Mouse (Mus musculus): ENCODE results near the gene Tmem236. TPM values are rescaled to one million over a fixed set of nuclear protein-coding genes. Genes with fewer than 3 reads are reported as not detected.

Tmem236 gene
- under 1 TPM; 0.10 to 0.18 TPM for total RNA-seq (2021)
- long read RNA-seq, experiment 1 = 0 reads
- long read RNA-seq, experiment 2 = 0 reads

GRCm38 (mm10) chr2:14174334-14174733, at the start of gene Tmem236:
TSS of gene Tmem236 (plus strand) at chr2:14174523.
- no peak within 1 kb of the TSS for H3K27ac ChIP-seq
- no peak within 1 kb of the TSS for H3K4me3 ChIP-seq
- TF ChIP-seq CTCF (conservative IDR thresholded peaks at IDR 0.05) = no peak
- no peak for DNase-seq (ENCODE audit: low spot score in 2 of 2)

DNA sequence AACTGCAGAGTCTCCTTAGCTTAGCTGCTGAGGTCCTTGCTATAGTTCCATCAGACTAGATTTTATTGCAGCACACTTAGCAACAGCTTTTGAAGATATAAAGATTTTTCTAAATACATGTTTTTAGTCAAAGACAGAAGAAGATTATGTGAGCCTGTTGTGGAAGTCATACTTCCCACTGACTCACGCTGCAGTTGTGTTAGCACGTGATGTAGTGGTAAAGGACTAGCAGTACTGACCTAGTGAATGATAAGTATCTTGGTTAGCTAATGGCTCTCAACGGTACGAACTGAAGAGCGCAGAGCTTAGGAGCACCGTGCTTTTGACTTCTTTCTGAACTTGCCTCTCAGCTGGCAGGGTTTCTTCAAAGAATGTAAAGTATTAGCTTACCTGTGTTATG, 47.9 kb upstream of the Tmem236 start:
- Histone ChIP-seq H3K4me3 (no peak overlapping the region), H3K27ac (no peak overlapping the region)
- DNase-seq (ENCODE audit: low spot score in 2 of 2) = no peak
- TF ChIP-seq CTCF (conservative IDR thresholded peaks at IDR 0.05) = no peak; the same call in 1 of the 2 replicates

DNA sequence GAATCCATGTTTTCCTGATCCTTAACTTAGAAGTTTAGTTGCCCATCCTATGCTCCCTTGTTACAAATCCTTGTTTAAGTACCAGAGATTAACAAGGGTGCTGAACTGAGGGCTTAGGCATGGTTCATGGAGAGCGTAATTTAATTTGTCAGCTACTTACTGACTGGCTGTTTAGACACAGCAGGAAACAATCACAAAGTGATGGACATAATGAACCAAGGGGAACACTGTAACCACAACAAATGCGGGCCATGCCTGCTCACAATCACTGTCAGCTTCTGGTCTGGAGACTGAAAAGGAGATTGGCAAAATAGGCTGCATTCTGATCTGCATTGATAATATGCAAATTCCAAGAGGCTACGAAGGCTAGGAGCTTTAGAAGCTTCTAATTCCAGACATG, 46.7 kb upstream of the Tmem236 start:
- TF ChIP-seq CTCF (conservative IDR thresholded peaks at IDR 0.05) = no peak
- H3K4me3 ChIP-seq = no peak overlapping the region
- no peak for DNase-seq (ENCODE audit: low spot score in 2 of 2)
- no peak overlapping the region for H3K27ac ChIP-seq

DNA sequence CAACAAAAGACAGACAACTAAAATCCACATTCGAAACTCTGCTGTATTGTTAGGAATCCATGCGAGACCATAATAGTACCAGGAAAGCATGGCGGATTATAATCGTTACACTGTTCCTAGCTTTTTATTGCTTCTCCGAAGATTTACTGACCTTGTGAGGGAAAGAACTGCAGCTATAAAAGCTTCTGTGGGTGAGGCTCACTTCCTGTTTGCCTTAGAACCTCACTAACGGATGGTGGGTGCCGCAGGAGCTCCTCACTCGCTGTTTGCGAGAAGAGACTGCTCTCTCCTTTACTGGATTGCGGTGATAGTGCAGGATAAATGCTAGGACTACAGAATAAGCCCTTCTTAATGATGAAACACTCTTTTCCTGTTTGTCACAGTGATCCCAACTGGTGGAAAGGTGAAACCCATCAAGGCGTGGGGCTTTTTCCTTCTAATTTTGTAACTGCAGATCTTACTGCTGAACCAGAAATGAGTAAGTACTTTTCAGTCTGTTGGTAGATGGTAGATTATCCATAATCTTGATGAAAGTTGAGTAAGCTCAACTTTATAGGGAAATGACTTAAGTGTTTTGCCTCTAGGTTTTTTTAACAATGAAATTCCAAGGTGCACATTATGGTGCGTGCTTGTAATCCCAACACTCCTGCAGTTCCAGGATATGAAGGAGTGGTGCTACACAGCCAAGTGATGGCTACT, 43.5 kb upstream of the Tmem236 start:
- no peak overlapping the region for H3K4me3 ChIP-seq
- no peak for DNase-seq (ENCODE audit: low spot score in 2 of 2)
- no peak for TF ChIP-seq CTCF (conservative IDR thresholded peaks at IDR 0.05)
- H3K27ac ChIP-seq = no peak overlapping the region

DNA sequence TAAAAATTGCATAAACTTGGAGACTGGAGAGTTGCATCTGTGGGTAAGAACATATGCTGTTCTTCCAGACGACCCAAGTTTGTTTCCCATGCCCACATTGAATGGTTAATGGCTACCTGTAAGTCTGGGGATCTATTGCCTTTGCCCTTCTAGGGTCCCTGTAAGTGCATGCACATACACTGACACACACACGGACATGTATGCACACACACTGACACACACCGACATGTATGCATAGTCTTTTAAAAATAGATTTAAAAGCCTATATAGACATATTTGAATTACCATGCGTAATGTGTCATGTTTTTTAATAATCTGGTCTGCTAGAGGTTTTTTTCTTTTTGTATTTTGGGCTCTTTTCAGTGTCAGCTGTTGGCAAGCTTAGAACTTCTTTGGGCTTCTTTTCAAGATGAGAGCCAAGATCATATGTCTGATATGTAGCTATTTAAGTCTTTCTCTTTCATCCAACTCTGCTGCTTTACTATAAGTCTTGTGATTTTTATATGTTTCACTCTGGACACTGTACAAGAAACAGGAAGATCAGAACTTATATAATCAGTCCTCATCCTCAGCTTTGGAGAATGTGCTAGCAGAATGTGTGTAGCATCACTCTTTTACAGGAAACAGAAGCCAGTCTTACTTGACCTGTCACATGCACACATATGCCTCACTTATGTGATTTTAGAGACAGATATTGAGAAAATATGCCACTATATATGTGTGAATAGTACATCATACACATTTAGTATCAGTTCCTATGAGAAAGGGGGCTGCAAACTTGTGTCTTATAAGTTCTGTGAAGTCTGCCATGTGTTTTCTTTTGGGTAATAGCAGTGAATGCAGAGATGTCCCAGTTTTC, 41.6 kb upstream of the Tmem236 start:
- no peak for DNase-seq (ENCODE audit: low spot score in 2 of 2)
- no peak overlapping the region; the same call in 1 of the 2 replicates for H3K27ac ChIP-seq
- TF ChIP-seq CTCF (conservative IDR thresholded peaks at IDR 0.05) = no peak
- no peak overlapping the region for H3K4me3 ChIP-seq

DNA sequence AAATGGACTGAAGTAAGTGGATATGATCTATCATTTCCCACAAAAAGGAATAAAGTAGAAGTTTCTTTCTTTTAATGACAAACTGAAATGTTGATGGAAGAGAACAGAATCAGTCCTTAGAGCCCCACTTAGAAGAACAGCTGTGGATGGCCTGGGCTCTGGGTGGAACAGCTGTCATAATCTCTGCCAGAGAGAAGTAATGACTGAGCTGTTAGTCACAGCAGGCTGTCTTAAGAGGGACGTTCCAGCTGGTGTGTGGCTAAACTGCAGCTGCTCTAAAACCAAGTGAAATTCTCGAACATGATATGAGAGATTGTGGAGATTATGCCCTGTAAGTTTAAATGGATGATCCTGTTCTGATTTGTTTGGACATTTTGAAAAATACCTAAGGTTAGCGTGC, 37.4 kb upstream of the Tmem236 start:
- H3K4me3 ChIP-seq = no peak overlapping the region
- DNase-seq (ENCODE audit: low spot score in 2 of 2) = no peak

DNA sequence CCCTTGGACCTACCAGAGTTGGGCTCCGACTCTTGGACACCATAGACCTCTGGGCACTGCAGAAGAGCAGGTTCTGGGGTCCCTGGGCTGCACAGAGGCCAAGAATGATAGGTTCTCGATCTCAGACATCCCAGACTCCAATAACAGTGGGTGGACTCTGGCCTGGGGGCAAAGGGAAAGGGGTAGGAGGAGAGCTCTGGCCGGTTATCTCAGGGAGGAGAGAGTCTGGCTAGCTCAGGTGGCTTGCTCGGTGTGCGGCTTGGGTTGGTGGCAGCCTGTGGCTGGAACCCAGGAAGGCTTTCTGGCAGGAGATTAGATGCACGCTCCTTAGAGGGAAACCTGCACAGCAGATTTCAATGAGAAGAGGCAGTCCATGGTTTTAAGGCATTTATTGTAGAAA, 34.7 kb upstream of the Tmem236 start:
- DNase-seq (ENCODE audit: low spot score in 2 of 2) = no peak
- TF ChIP-seq CTCF (conservative IDR thresholded peaks at IDR 0.05) = no peak
- Histone ChIP-seq H3K4me3 (no peak overlapping the region), H3K27ac (no peak overlapping the region)

More for the DNA sequence above, 37.4 kb upstream of the Tmem236 start:
- no peak for TF ChIP-seq CTCF (conservative IDR thresholded peaks at IDR 0.05)
- no peak overlapping the region for H3K27ac ChIP-seq

DNA sequence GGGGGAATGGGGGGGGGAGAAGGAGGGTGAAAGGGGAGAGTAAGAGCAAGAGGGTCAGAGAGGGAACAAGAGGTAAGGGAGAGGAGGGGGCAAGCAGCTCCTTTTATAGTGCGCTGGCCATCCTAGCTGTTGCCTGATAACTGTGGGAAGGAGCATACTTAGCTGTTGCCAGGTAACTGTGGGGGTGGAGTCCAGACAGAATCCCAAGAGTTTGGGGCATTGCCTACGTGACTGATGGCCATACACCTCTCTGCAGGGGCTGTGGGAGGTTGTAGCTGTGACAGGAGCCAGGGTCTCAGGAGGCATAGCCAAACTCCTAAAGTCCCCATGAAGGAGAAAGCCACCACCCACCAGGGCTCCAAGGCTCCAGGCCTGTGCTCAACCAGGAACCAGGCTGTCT, 34.3 kb upstream of the Tmem236 start:
- no peak for DNase-seq (ENCODE audit: low spot score in 2 of 2)
- no peak for TF ChIP-seq CTCF (conservative IDR thresholded peaks at IDR 0.05)
- H3K27ac ChIP-seq = no peak overlapping the region
- no peak overlapping the region for H3K4me3 ChIP-seq

DNA sequence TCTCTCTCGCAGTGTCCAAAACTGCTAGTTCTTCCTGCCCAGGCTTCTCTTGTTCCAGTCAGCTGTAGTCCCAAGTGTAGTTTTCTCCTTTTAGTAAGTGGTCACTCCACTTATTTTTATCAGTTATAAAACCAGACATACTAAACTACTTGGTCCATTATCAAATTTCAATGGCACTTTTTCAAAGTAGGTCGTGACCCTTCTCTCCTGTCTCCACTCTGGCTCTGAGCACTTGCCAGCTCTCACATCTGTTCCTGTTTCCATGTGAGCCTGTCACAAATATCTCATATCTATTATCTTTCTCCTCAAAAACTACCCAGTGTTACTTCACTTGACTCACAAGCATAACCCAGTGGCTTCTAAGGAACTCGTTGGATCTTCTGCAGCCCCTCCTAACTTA, 29.0 kb upstream of the Tmem236 start:
- Histone ChIP-seq H3K4me3 (no peak overlapping the region), H3K27ac (no peak overlapping the region; the same call in 1 of the 2 replicates)
- no peak for TF ChIP-seq CTCF (conservative IDR thresholded peaks at IDR 0.05)
- no peak for DNase-seq (ENCODE audit: low spot score in 2 of 2)

- DNase-seq (ENCODE audit: low spot score in 2 of 2) = no peak
- peak; percentile 85 for TF ChIP-seq CTCF (conservative IDR thresholded peaks at IDR 0.05)
- H3K27ac ChIP-seq = no peak overlapping the region
- H3K4me3 ChIP-seq = no peak overlapping the region
These were observed 27.4 kb upstream of the Tmem236 start for GRCm38 (mm10) chr2:14146913-14147312.

GRCm38 (mm10) chr2:14150829-14151228, 23.5 kb upstream of the Tmem236 start:
- Histone ChIP-seq H3K4me3 (no peak overlapping the region), H3K27ac (no peak overlapping the region)
- peak; percentile 61 for TF ChIP-seq CTCF (conservative IDR thresholded peaks at IDR 0.05)
- no peak for DNase-seq (ENCODE audit: low spot score in 2 of 2)

- TF ChIP-seq CTCF (conservative IDR thresholded peaks at IDR 0.05) = no peak
These were observed 22.5 kb upstream of the Tmem236 start for GRCm38 (mm10) chr2:14151854-14152253.

DNA sequence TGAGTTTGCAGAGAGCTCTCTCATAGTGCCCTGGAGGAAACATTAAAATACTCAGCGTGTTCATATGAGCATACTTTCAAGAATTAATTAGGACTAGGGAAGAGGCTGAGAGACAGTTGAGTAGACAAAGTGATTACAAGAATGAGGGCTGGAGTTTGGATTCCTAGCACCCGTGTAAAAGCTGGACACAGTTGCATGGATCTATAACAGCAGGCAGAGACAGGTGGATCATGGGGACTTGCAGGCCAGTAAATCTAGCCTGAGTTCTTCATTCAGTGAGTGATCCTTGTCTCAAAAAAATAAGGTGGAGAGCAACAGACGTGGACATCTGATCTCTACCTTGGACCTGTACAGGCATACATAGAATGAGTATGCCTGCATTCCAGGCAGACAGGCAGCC, 15.3 kb upstream of the Tmem236 start:
- no peak overlapping the region for H3K4me3 ChIP-seq
- H3K27ac ChIP-seq = no peak overlapping the region
- no peak for TF ChIP-seq CTCF (conservative IDR thresholded peaks at IDR 0.05)
- no peak for DNase-seq (ENCODE audit: low spot score in 2 of 2)

More at GRCm38 (mm10) chr2:14151854-14152253, 22.5 kb upstream of the Tmem236 start:
- no peak for DNase-seq (ENCODE audit: low spot score in 2 of 2)
- H3K27ac ChIP-seq = no peak overlapping the region
- H3K4me3 ChIP-seq = no peak overlapping the region

Data from layer of hippocampus, adult 2 months (tissue).